Mouse (Mus musculus) liver, embryonic 13.5 days (tissue): ENCODE measurements around the gene Fbxo11. TPM values are rescaled to one million over a fixed set of nuclear protein-coding genes. Genes with fewer than 3 reads are reported as not detected.
A peak's percentile ranks its signal among the peaks of the same experiment; 100 is the strongest.
"Not testable (repeated sequence)": the region's sequence is repeated elsewhere in the genome, so short reads cannot be mapped to it uniquely, and the experiment has no call there.

ENCODE experiments used
- ATAC-seq: fragments of 200-750 bp; cut with Nextera tagmentation; 2 replicates; pipeline ENCODE4 v1.8.0; 2017; ENCODE audit warnings: low read depth, mild to moderate bottlenecking, moderate number of reproducible peaks, moderate library complexity
- DNase-seq: peaks from one replicate; pipeline ENCODE4 v3.0.0; 2022
- H3K27ac ChIP-seq: fragments of 300-500 bp; sonication (generic); 2 replicates; pipeline ENCODE4 v1.5.1; 2015; ENCODE audit warnings: moderate library complexity, mild to moderate bottlenecking, inconsistent platforms
- H3K27me3 ChIP-seq: fragments of 300-500 bp; sonication (generic); 2 replicates; pipeline ENCODE4 v1.6.1; 2015; ENCODE audit warnings: mild to moderate bottlenecking, inconsistent platforms
- H3K36me3 ChIP-seq: fragments of 300-500 bp; sonication (generic); 2 replicates; pipeline ENCODE4 v1.6.1; 2015; ENCODE audit warnings: mild to moderate bottlenecking, inconsistent platforms
- H3K4me1 ChIP-seq: fragments of 300-500 bp; sonication (generic); replicated peaks from 2 replicates; pipeline ENCODE4 v1.6.1; 2015; ENCODE audit warnings: inconsistent platforms
- H3K4me2 ChIP-seq: fragments of 300-500 bp; sonication (generic); 2 replicates; pipeline ENCODE4 v1.6.1; 2015; ENCODE audit warnings: inconsistent platforms, mild to moderate bottlenecking, moderate library complexity
- H3K4me3 ChIP-seq: fragments of 300-500 bp; sonication (generic); replicated peaks from 2 replicates; pipeline ENCODE4 v1.5.1; 2015; ENCODE audit warnings: mild to moderate bottlenecking, inconsistent platforms
- H3K9ac ChIP-seq: fragments of 300-500 bp; sonication (generic); 2 replicates; pipeline ENCODE4 v1.6.1; 2015; ENCODE audit warnings: mild to moderate bottlenecking, inconsistent platforms
- H3K9me3 ChIP-seq: fragments of 300-500 bp; sonication (generic); replicated peaks from 2 replicates; pipeline ENCODE4 v1.6.1; 2016; ENCODE audit warnings: inconsistent platforms
- WGBS: fragments of 180-500 bp; shearing (Covaris S2); methylation state at CpG from one replicate; pipeline ENCODE4 v1.1.7; 2015; ENCODE audit not compliant: insufficient replicate concordance; 5-methylcytosine and 5-hydroxymethylcytosine counted together
- polyA plus RNA-seq: library from polyadenylated mRNA; unstranded; fragments of >200 nt; fragmentation: Nextera tagmentation; extraction: Ambion mirVana; gene quantifications from 2 replicates; pipeline ENCODE4 v1.2.1, GENCODE M21; 2015

Gene Fbxo11
- polyA plus RNA-seq, 1 experiment from 2014 or later, result 3.0 TPM

DNA sequence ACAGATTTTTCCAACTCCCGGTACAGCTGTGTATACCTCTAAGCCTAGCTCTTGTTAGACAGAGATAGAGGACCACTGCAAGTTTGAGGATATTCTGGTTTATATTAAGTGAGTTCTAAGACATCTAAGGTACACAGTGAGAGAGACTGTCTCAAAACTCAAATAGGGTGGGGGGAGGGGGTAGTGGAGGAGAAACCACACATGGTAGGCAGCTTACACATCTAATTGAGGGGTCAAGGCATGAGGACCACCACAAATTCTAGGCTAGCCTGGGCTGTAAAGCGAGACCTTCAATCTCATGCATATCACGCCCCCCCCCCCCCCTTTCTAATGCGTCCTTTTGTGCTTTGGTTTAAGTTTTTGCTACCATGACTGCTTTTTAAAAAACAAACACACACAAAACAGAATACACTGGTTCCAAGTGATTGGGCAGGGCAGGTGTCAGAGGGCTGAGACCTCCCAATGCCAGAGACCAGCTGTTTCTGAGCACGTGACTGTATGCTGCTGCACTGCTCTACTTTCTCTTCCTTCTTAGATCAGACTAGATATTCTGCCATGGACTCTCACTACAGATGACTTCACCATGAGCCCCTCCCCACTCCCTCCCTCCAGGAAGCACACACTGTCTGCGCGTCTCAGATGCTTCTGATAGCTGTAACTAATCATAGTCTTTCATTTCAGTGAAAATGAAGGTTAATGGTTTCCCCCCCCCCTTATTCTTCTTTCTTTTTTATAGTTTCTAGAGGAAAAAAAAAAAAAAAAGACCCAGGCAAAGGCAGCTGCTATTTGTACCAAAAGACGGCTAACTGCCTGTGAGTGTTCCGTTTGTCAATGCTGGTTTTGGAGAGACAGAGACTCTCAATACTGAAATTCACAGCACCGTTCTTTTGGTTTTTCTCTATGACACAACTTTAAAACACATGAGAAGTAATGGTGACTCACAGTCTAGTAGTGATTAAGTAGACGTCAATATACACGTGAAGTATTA, 22.7 kb downstream of the Fbxo11 start:
- Histone ChIP-seq H3K36me3 (no peaks in the 10 kb centered on the region), H3K4me2 (peak overlapping the region; percentile 9), H3K27me3 (no peaks in the 10 kb centered on the region), H3K4me1 (peaks cover 20% of the 10 kb centered on the region), H3K9me3 (no peaks in the 10 kb centered on the region), H3K9ac (no peak overlapping the region), H3K27ac (no peak overlapping the region), H3K4me3 (no peak overlapping the region)
- DNase-seq, result peak; percentile 12
- peak; percentile 85 for ATAC-seq
- WGBS, result 45% methylated on average over 12 of the region's 12 CpGs

DNA sequence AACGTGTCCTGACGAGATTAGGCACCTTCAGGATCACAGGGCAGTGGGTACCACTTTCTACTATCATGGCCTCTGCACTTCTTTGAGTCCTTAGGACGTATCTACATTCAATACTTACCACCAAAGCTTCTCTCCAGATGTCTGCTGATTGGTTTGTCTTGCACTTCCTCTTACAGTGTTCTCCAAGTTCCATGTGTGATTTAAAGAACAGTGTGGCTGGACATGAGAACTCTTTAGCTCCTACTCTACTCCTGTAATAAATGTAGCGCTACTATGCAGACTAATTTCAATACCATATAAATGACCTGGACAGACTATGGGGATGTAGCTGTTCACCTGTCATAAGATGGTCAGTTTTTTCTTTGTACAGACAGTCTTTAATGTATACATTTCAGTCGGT, 24.3 kb downstream of the Fbxo11 start:
- no peak for DNase-seq
- H3K27me3 ChIP-seq, result no peaks in the 10 kb centered on the region
- 57% methylated on average over 5 of the region's 5 CpGs for WGBS
- no peak for ATAC-seq
- peaks cover 20% of the 10 kb centered on the region for H3K4me1 ChIP-seq
- H3K27ac ChIP-seq, result no peak overlapping the region
- no peaks in the 10 kb centered on the region for H3K9me3 ChIP-seq
- no peaks in the 10 kb centered on the region for H3K36me3 ChIP-seq
- H3K4me2 ChIP-seq, result no peak overlapping the region
- H3K4me3 ChIP-seq, result no peak overlapping the region
- no peak overlapping the region for H3K9ac ChIP-seq

DNA sequence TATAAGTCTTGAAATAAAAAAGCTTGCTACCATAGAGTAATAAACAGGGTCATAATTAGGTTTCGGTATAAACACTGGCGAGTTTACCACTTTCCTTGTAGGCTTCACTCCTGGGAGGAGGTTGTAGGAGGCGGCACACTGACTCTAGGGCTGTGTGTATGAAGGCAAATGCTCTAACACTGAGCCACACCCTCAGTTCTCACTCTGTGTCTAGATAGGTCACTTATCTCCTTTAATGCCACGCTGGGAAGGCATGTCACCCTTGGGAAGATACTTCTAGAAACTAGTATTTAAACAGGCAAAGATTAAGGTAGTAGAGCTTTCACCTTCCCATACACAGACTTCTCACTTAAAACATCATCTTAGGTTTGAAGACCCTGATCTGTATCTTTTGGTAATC, 30.7 kb downstream of the Fbxo11 start:
- no peaks in the 10 kb centered on the region for H3K27me3 ChIP-seq
- no peak overlapping the region for H3K4me3 ChIP-seq
- peak overlapping the region; percentile 44 for H3K4me2 ChIP-seq
- WGBS, result 33% methylated on average over 4 of the region's 4 CpGs
- H3K4me1 ChIP-seq, result peaks cover 58% of the 10 kb centered on the region
- H3K9ac ChIP-seq, result peak overlapping the region; percentile 33; the same call in 1 of the 2 replicates
- DNase-seq (peak; percentile 30), ATAC-seq (peak; percentile 95)
- peak overlapping the region; percentile 73 for H3K27ac ChIP-seq
- H3K36me3 ChIP-seq, result no peaks in the 10 kb centered on the region
- H3K9me3 ChIP-seq, result no peaks in the 10 kb centered on the region

DNA sequence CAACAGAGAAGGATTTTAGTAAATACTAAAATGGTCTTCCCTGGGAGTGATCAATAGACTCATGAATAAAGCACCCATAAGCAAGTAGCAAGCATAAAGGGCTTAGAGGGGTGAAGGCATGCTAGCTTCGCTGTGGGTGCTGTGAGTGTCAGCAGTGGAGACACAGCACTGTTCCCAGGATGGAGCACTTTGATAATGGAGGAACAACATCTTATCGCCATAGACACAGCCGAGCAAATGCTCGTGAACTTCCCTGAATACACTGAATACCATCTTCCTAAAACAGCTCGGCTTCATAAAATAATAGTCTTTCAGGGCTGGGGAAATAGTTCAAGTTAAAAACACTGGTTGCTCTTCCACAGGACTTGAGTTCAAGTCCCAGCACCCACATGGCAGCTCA, 33.3 kb downstream of the Fbxo11 start:
- Histone ChIP-seq H3K4me3 (no peak overlapping the region), H3K4me1 (peaks cover 60% of the 10 kb centered on the region), H3K9ac (peak overlapping the region; percentile 40; the same call in 1 of the 2 replicates), H3K27me3 (no peaks in the 10 kb centered on the region), H3K9me3 (no peaks in the 10 kb centered on the region), H3K36me3 (no peaks in the 10 kb centered on the region), H3K27ac (peak overlapping the region; percentile 69), H3K4me2 (peak overlapping the region; percentile 46)
- 30% methylated on average over 5 of the region's 5 CpGs for WGBS
- DNase-seq (peak; percentile 28), ATAC-seq (peak; percentile 82)

DNA sequence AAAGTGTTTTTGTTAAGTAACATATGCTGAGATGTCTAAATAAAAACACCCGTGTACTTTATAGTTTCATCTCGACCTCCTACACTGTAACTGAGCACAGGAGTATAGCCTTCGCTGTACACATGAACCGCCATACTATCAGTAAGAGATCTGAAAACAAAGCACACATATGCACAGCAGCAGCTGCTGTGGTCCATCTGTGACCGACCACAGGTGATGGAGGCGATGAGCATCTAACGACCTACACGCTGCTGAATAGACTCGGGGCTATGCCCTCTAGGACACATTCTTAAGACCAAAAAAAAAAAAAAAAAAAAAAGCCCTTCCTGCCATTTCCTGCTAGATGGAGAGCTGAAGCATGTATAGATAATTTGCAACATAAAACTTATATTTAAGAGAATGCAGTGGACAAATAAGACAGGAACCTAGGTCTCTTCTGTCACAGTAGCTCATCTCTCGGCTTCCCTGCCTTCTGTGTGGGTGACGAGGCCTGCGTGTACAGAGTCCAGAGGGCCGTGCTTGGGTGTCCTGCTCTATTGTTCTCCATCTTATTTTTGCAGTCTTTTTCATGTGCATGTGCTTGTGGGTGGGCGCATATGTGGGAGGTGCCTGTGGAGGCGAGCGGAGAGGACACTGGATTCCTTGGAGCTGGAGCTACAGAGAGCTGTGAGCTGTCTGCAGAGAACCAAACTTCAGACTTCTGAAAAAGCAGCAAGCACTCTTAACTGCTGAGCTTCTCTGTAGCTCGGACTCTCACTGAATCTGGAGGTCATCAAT, 35.7 kb downstream of the Fbxo11 start:
- WGBS, result 82% methylated on average over 17 of the region's 17 CpGs
- no peaks in the 10 kb centered on the region for H3K9me3 ChIP-seq
- H3K27ac ChIP-seq, result no peak overlapping the region
- peaks cover 57% of the 10 kb centered on the region for H3K4me1 ChIP-seq
- ATAC-seq, result no peak
- H3K4me2 ChIP-seq, result no peak overlapping the region
- no peaks in the 10 kb centered on the region for H3K36me3 ChIP-seq
- DNase-seq, result no peak
- no peaks in the 10 kb centered on the region for H3K27me3 ChIP-seq
- no peak overlapping the region for H3K9ac ChIP-seq
- H3K4me3 ChIP-seq, result no peak overlapping the region

DNA sequence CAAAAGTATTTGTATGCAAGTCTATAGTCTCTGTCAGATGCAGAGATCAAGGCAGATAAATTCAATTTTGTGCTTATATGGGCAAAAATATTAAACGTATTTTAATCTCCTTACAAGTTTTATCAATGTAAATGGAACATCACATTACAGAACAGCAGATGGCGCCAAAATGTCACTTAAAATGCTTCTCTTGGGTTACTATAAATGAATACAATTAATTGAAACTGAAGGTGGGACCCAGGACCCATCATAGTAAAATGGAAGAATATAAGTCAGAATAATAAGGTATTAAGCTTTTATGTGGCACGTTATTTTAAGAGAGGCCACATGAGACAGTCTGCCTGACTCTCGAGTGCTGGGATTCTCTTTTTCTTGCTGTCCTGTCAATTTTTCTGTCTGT, 39.9 kb downstream of the Fbxo11 start:
- H3K9me3 ChIP-seq, result no peaks in the 10 kb centered on the region
- WGBS, result 41% methylated on average over 4 of the region's 4 CpGs
- no peak overlapping the region for H3K27ac ChIP-seq
- H3K36me3 ChIP-seq, result no peaks in the 10 kb centered on the region
- H3K9ac ChIP-seq, result no peak overlapping the region
- H3K4me1 ChIP-seq, result peaks cover 20% of the 10 kb centered on the region
- H3K4me3 ChIP-seq, result no peak overlapping the region
- ATAC-seq (no peak), DNase-seq (no peak)
- no peak overlapping the region for H3K4me2 ChIP-seq
- H3K27me3 ChIP-seq, result no peaks in the 10 kb centered on the region

DNA sequence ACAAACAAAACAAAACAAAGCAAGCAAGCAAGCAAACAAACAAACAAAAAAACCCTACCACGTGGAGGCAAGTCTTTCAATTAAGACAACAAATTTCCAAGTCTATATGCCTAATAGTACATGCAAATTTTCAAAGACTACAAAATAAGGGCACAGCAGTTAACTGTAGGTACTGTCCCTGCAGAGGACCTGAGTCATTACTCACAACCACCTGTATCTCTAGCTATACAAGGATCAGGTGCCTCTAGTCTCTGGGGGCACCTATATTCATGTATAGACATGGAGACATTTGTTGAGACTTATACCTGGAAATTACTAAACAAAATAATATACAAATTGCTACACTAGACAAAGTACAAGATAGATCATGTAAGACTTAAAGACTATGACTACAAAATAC, 41.2 kb downstream of the Fbxo11 start:
- WGBS, result 54% methylated on average over 1 of the region's 1 CpGs
- Histone ChIP-seq H3K4me3 (no peak overlapping the region), H3K27ac (no peak overlapping the region), H3K27me3 (no peaks in the 10 kb centered on the region), H3K9ac (no peak overlapping the region), H3K36me3 (no peaks in the 10 kb centered on the region), H3K4me2 (no peak overlapping the region), H3K4me1 (peaks cover 16% of the 10 kb centered on the region), H3K9me3 (no peaks in the 10 kb centered on the region)
- no peak for DNase-seq
- no peak for ATAC-seq

DNA sequence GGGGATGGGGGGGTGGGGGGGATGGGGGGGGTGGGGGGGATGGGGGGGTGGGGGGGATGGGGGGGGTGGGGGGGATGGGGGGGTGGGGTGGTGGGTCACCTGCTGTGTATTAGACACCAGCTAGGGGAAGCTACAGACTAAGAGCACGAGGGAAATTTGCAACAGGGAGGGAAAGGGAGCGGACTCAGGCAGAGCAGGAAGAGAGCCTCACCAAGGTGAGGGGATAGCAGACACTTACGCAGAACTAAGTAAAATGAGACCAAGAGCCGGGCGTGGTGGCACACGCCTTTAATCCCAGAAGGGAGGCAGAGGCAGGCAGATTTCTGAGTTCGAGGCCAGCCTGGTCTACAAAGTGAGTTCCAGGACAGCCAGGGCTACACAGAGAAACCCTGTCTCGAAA, 49.1 kb downstream of the Fbxo11 start:
- H3K9ac ChIP-seq, H3K27me3 ChIP-seq, H3K9me3 ChIP-seq, H3K4me2 ChIP-seq, H3K4me1 ChIP-seq, DNase-seq, H3K27ac ChIP-seq, H3K4me3 ChIP-seq, ATAC-seq: not testable (repeated sequence)
- peaks cover 39% of the 10 kb centered on the region for H3K36me3 ChIP-seq
- 88% methylated on average over 8 of the region's 8 CpGs for WGBS

DNA sequence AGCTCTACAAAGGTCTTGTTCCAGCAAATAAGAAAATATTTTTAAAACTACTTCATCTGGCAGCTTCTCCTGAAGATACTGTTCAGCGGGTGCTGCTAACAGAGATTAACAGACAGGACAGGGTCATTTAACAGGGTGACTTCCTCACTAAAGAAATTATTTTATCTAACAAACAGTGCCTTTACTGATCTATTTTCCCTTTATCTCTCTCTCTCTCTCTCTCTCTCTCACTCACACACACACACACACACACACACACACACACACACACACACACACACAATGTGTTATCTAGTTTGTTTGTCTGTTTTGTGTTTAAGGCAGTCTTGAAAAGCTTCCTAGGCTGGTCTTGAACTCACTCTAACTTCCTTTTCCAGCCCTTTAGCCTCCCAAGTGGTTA, 50.6 kb downstream of the Fbxo11 start:
- Histone ChIP-seq H3K9me3 (no peaks in the 10 kb centered on the region), H3K27ac (no peak overlapping the region), H3K4me2 (no peak overlapping the region), H3K27me3 (no peaks in the 10 kb centered on the region), H3K36me3 (peaks cover 51% of the 10 kb centered on the region), H3K4me1 (0 out of 2 replicates have a peak, but pooled peaks cover 2% of the 10 kb centered on the region), H3K9ac (no peak overlapping the region), H3K4me3 (no peak overlapping the region)
- 92% methylated on average over 1 of the region's 1 CpGs for whole genome bisulfite sequencing
- DNase-seq, result no peak
- no peak for ATAC-seq

DNA sequence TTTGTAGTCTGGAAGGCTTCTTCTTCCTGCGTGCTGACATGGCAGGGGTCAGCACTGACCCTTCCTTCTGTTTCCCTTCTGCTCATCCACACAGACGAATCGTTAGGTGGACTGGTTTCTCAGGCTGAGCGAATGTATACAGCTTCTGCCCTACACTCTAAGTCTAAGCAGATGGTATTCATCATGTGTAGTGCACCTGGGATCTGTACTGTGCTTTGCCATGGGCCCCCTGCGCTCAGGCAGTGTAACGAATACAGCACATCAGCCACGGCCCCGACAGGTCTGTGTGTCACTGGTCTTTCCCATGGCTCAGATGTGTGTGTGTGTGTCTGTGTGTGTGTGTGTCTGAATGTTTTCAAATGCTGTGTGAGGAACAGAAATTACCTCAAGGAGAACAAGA, 58.1 kb downstream of the Fbxo11 start:
- WGBS, result 78% methylated on average over 8 of the region's 8 CpGs
- peaks cover 53% of the 10 kb centered on the region for H3K36me3 ChIP-seq

DNA sequence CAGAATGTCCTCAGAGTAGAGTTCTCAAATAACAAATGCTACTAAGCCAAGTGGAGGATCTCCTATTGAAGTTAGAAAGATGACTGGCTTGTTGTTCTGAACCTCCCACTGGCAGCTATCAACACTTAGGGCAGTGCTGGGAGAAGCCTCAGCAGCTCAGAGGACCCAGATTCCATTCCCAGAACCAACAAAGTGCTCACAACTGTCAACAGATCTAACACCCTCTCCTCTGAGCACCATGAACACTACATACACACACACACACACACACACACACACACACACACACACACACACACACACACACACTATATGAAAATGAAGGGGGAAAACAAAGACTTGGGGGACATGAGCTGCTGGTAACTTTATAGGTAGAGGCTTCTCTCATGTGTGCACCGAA, 60.2 kb downstream of the Fbxo11 start:
- H3K9me3 ChIP-seq, result no peaks in the 10 kb centered on the region
- no peak overlapping the region for H3K27ac ChIP-seq
- H3K4me2 ChIP-seq, result no peak overlapping the region
- peaks cover 52% of the 10 kb centered on the region for H3K36me3 ChIP-seq
- WGBS, result 70% methylated on average over 1 of the region's 1 CpGs
- DNase-seq (no peak), ATAC-seq (no peak)
- no peak overlapping the region for H3K4me3 ChIP-seq
- no peaks in the 10 kb centered on the region for H3K4me1 ChIP-seq
- H3K27me3 ChIP-seq, result no peaks in the 10 kb centered on the region
- no peak overlapping the region for H3K9ac ChIP-seq

More for the DNA sequence above, 58.1 kb downstream of the Fbxo11 start:
- Histone ChIP-seq H3K27me3 (no peaks in the 10 kb centered on the region), H3K9me3 (no peaks in the 10 kb centered on the region), H3K4me3 (no peak overlapping the region), H3K4me1 (no peaks in the 10 kb centered on the region), H3K4me2 (no peak overlapping the region), H3K9ac (no peak overlapping the region), H3K27ac (no peak overlapping the region)
- DNase-seq, result no peak
- ATAC-seq, result no peak
